Comparison of ENCODE assay signal across 33 mouse cellular contexts in the genomic region with DNA sequence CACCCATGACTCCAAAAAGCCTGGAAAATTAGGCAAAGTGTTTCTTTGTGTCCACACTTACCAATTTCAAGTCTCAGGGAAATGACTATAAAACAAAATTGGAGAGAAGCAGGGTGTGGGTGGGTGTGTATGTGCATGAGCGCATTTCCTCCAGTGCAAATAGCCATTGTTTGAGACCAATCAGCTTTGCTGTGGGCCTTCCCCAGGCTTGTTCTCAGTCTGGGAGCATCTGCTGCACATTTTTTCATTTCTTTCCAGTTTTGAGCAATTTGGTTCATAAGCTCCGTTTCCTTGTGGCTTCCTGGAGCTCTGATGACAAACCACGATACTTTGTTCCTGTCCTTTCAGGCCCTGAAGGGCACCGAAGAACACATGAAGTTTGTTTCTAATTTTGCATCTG. TPM values are rescaled to one million over a fixed set of nuclear protein-coding genes. Genes with fewer than 3 reads are reported as not detected.
DNase-seq lines count a peak whose midpoint lies in the region; ATAC-seq lines count a peak whose summit lies in the region.
"Had no signal": no experiment of that assay in that cellular context is flagged by ENCODE, and none has a peak within 500 bp of the region (broad histone marks: within the 10 kb centered on the region; RNA-seq: fewer than 3 reads in every experiment).

No protein-coding gene starts in this region.

- no peaks in the 10 kb centered on the region for H3K9me3 ChIP-seq in embryonic facial prominence, embryonic 13.5 days
- H3K9me3 ChIP-seq in embryonic facial prominence, embryonic 10.5 days: no peaks in the 10 kb centered on the region
- H3K9me3 ChIP-seq in heart, embryonic 13.5 days: no peaks in the 10 kb centered on the region
- H3K9me3 ChIP-seq in embryonic facial prominence, embryonic 14.5 days (ENCODE audit: control insufficient read depth, low read length): no peaks in the 10 kb centered on the region
- H3K9me3 ChIP-seq: embryonic facial prominence, embryonic 12.5 days; forebrain, embryonic 13.5 days; intestine, embryonic 15.5 days; limb, embryonic 13.5 days; lung, embryonic 15.5 days had no signal

- intact Hi-C loops in heart, postnatal 14 days (cut with DNase I): no loop called here

- H3K36me3 ChIP-seq in embryonic facial prominence, embryonic 13.5 days: no peaks in the 10 kb centered on the region
- no peaks in the 10 kb centered on the region for H3K36me3 ChIP-seq in embryonic facial prominence, embryonic 10.5 days (replicated peaks)
- H3K36me3 ChIP-seq in heart, embryonic 13.5 days: no peaks in the 10 kb centered on the region
- no peaks in the 10 kb centered on the region for H3K36me3 ChIP-seq in embryonic facial prominence, embryonic 14.5 days (ENCODE audit: control insufficient read depth, insufficient read depth, low read length)
- H3K36me3 ChIP-seq: embryonic facial prominence, embryonic 12.5 days; intestine, embryonic 15.5 days; limb, embryonic 13.5 days; lung, embryonic 15.5 days; midbrain, embryonic 12.5 days had no signal

- 27% methylated on average over 4 of the region's 4 CpGs for WGBS in embryonic facial prominence, embryonic 13.5 days
- WGBS in embryonic facial prominence, embryonic 10.5 days: 75% methylated on average over 4 of the region's 4 CpGs
- WGBS in heart, embryonic 13.5 days: 59% methylated on average over 4 of the region's 4 CpGs
- 37% methylated on average over 4 of the region's 4 CpGs for WGBS in embryonic facial prominence, embryonic 14.5 days

- no peak for ATAC-seq in embryonic facial prominence, embryonic 13.5 days (ENCODE audit: insufficient number of reproducible peaks, insufficient read depth, low FRiP score, low TSS enrichment, low read depth)
- no peak for ATAC-seq in heart, embryonic 13.5 days (ENCODE audit: extremely low read depth, insufficient number of reproducible peaks, low FRiP score, low TSS enrichment)
- ATAC-seq in embryonic facial prominence, embryonic 14.5 days (ENCODE audit: low read depth): no peak
- ATAC-seq: forebrain, embryonic 13.5 days; hindbrain, postnatal 0 days; intestine, embryonic 15.5 days; Patski had no signal

- H3K27ac ChIP-seq in embryonic facial prominence, embryonic 13.5 days: no peak overlapping the region
- no peak overlapping the region for H3K27ac ChIP-seq in embryonic facial prominence, embryonic 10.5 days (replicated peaks)
- H3K27ac ChIP-seq in heart, embryonic 13.5 days (replicated peaks): 0 out of 2 replicates have a peak overlapping the region, but pooled peaks have one; percentile 17
- H3K27ac ChIP-seq in embryonic facial prominence, embryonic 14.5 days (replicated peaks; ENCODE audit: low read depth, low read length): peak overlapping the region; percentile 21
- H3K27ac ChIP-seq: embryonic facial prominence, embryonic 12.5 days; forebrain, embryonic 13.5 days; hindbrain, postnatal 0 days; intestine, embryonic 15.5 days; layer of hippocampus, adult 2 months; limb, embryonic 13.5 days; lung, embryonic 15.5 days; midbrain, embryonic 12.5 days had no signal

- 0 out of 2 replicates have a peak overlapping the region, but pooled peaks have one; percentile 1 for H3K4me2 ChIP-seq in embryonic facial prominence, embryonic 13.5 days
- H3K4me2 ChIP-seq in heart, embryonic 13.5 days: no peak overlapping the region
- no peak overlapping the region for H3K4me2 ChIP-seq in embryonic facial prominence, embryonic 14.5 days (ENCODE audit: low read depth, low read length)
- H3K4me2 ChIP-seq: embryonic facial prominence, embryonic 12.5 days; forebrain, embryonic 13.5 days; intestine, embryonic 15.5 days; limb, embryonic 13.5 days; liver, embryonic 11.5 days; lung, embryonic 15.5 days; midbrain, embryonic 12.5 days had no signal

- 0 out of 2 replicates have a peak, but pooled peaks cover 10% of the 10 kb centered on the region for H3K27me3 ChIP-seq in embryonic facial prominence, embryonic 13.5 days
- no peaks in the 10 kb centered on the region for H3K27me3 ChIP-seq in embryonic facial prominence, embryonic 10.5 days (replicated peaks; ENCODE audit: low read depth, poor library complexity, severe bottlenecking)
- H3K27me3 ChIP-seq in heart, embryonic 13.5 days (replicated peaks): 0 out of 2 replicates have a peak, but pooled peaks cover 5% of the 10 kb centered on the region
- H3K27me3 ChIP-seq in embryonic facial prominence, embryonic 14.5 days (replicated peaks; ENCODE audit: control insufficient read depth, insufficient read depth, low read length): no peaks in the 10 kb centered on the region
- H3K27me3 ChIP-seq: CH12.LX; embryonic facial prominence, embryonic 12.5 days; intestine, embryonic 15.5 days; lung, embryonic 15.5 days had no signal

- no peak for DNase-seq in embryonic facial prominence, embryonic 10.5 days (ENCODE audit: low spot score)
- DNase-seq in heart, postnatal 14 days: no peak
- peak; percentile 46 for DNase-seq in embryonic facial prominence, embryonic 14.5 days (ENCODE audit: low spot score)
- DNase-seq in heart, postnatal 4 days: peak; percentile 12
- no peak for DNase-seq in frontal cortex, postnatal 14 days (ENCODE audit: low spot score in 2 of 2)
- no peak for DNase-seq in urinary bladder, postnatal 14 days (ENCODE audit: low spot score)
- DNase-seq: adrenal gland, postnatal 10 days; cerebellum, adult 11 months; cerebellum, adult 9-10 months; cerebellum, postnatal 36 days; gastrocnemius, postnatal 36 days; kidney, adult 2 months; kidney, postnatal 36 days; spleen, adult 18-20 months; thymus, adult 18-20 months; thymus, postnatal 25 days had no signal

- H3K4me3 ChIP-seq in embryonic facial prominence, embryonic 13.5 days: no peak overlapping the region
- no peak overlapping the region for H3K4me3 ChIP-seq in embryonic facial prominence, embryonic 10.5 days
- H3K4me3 ChIP-seq in heart, embryonic 13.5 days: no peak overlapping the region
- H3K4me3 ChIP-seq in embryonic facial prominence, embryonic 14.5 days (ENCODE audit: low read depth, low read length): no peak overlapping the region
- H3K4me3 ChIP-seq: embryonic facial prominence, embryonic 12.5 days; forebrain, embryonic 13.5 days; intestine, embryonic 15.5 days; layer of hippocampus, adult 2 months; limb, embryonic 13.5 days; lung, embryonic 15.5 days; midbrain, embryonic 12.5 days had no signal

- H3K4me1 ChIP-seq in embryonic facial prominence, embryonic 13.5 days: peaks cover 24% of the 10 kb centered on the region
- H3K4me1 ChIP-seq in embryonic facial prominence, embryonic 10.5 days: peaks cover 6% of the 10 kb centered on the region
- peaks cover 14% of the 10 kb centered on the region for H3K4me1 ChIP-seq in heart, embryonic 13.5 days
- peaks cover 20% of the 10 kb centered on the region for H3K4me1 ChIP-seq in embryonic facial prominence, embryonic 14.5 days (ENCODE audit: control insufficient read depth, insufficient read depth, low read length)
- H3K4me1 ChIP-seq: intestine, embryonic 15.5 days had no signal

- no peak overlapping the region for H3K9ac ChIP-seq in embryonic facial prominence, embryonic 13.5 days
- no peak overlapping the region for H3K9ac ChIP-seq in heart, embryonic 13.5 days
- no peak overlapping the region for H3K9ac ChIP-seq in embryonic facial prominence, embryonic 14.5 days (ENCODE audit: low read depth, low read length)
- H3K9ac ChIP-seq: embryonic facial prominence, embryonic 12.5 days; forebrain, embryonic 13.5 days; intestine, embryonic 15.5 days; limb, embryonic 13.5 days; lung, embryonic 15.5 days; midbrain, embryonic 12.5 days had no signal

RNA-seq across cellular contexts. Expression of a gene that starts 43.3 kb away (rescaled TPM):
- 1.0 and 1.1 TPM in 2 replicates for polyA plus RNA-seq in embryonic facial prominence, embryonic 13.5 days (2015; fragmentation: Nextera tagmentation; extraction: Ambion mirVana)
- polyA plus RNA-seq in embryonic facial prominence, embryonic 10.5 days (2016; fragmentation: Nextera tagmentation; extraction: Ambion mirVana): 0.11 and 0.37 TPM in 2 replicates
- polyA plus RNA-seq in heart, embryonic 13.5 days (2015; fragmentation: Nextera tagmentation; extraction: Ambion mirVana): 1.8 and 2.2 TPM in 2 replicates
- not detected for total RNA-seq in heart, postnatal 14 days (2021)
- polyA plus RNA-seq in embryonic facial prominence, embryonic 14.5 days (2014; fragmentation: Nextera tagmentation; extraction: Ambion mirVana): 0.37 and 0.40 TPM in 2 replicates
- total RNA-seq in heart, postnatal 4 days (2021): not detected
- total RNA-seq: adrenal gland, postnatal 10 days; CH12.LX; ES-E14; gastrocnemius, postnatal 36 days; megakaryocyte progenitor cell, adult 5-6 weeks had no signal
- polyA plus RNA-seq: C2C12; intestine, embryonic 15.5 days; kidney, adult 2 months; liver, embryonic 11.5 days; liver, embryonic 16.5 days; lung, embryonic 15.5 days; Patski had no signal

Comparison
In these comparisons a context has a peak if more than half of its experiments do, and no peak if none do; other contexts are left out.
1. H3K27ac ChIP-seq: peak in heart, embryonic 13.5 days (single experiment) and embryonic facial prominence, embryonic 14.5 days (single experiment); none in embryonic facial prominence, embryonic 13.5 days (single experiment) and embryonic facial prominence, embryonic 10.5 days (single experiment).
2. DNase-seq: peak in embryonic facial prominence, embryonic 14.5 days (single experiment) and heart, postnatal 4 days (single experiment); none in embryonic facial prominence, embryonic 10.5 days (single experiment), heart, postnatal 14 days (0 of 2), frontal cortex, postnatal 14 days (0 of 2) and urinary bladder, postnatal 14 days (single experiment).